Mouse (Mus musculus) neural tube, embryonic 12.5 days (tissue): ENCODE results near the gene Rela. TPM values are rescaled to one million over a fixed set of nuclear protein-coding genes. Genes with fewer than 3 reads are reported as not detected.

Experiments
- ATAC-seq: fragments of 200-750 bp; cut with Nextera tagmentation; 2 replicates; pipeline ENCODE4 v1.8.0; 2017; ENCODE audit warnings: low read depth, mild to moderate bottlenecking, moderate TSS enrichment, moderate library complexity; ENCODE audit not compliant: low FRiP score
- H3K27ac ChIP-seq: fragments of 300-500 bp; sonication (generic); 2 replicates; pipeline ENCODE4 v1.5.1; 2016
- H3K27me3 ChIP-seq: fragments of 300-500 bp; sonication (generic); replicated peaks from 2 replicates; pipeline ENCODE4 v1.6.1; 2016; ENCODE audit warnings: mild to moderate bottlenecking
- H3K36me3 ChIP-seq: fragments of 300-500 bp; sonication (generic); 2 replicates; pipeline ENCODE4 v1.6.1; 2016; ENCODE audit warnings: mild to moderate bottlenecking
- H3K4me1 ChIP-seq: fragments of 300-500 bp; sonication (generic); 2 replicates; pipeline ENCODE4 v1.6.1; 2016
- H3K4me2 ChIP-seq: fragments of 300-500 bp; sonication (generic); replicated peaks from 2 replicates; pipeline ENCODE4 v1.6.1; 2016; ENCODE audit warnings: mild to moderate bottlenecking
- H3K4me3 ChIP-seq: fragments of 300-500 bp; sonication (generic); 2 replicates; pipeline ENCODE4 v1.5.1; 2016
- H3K9ac ChIP-seq: fragments of 300-500 bp; sonication (generic); 2 replicates; pipeline ENCODE4 v1.6.1; 2016; ENCODE audit warnings: mild to moderate bottlenecking
- H3K9me3 ChIP-seq: fragments of 300-500 bp; sonication (generic); 2 replicates; pipeline ENCODE4 v1.6.1; 2016; ENCODE audit warnings: mild to moderate bottlenecking
- WGBS: fragments of 180-500 bp; shearing (Covaris S2); methylation state at CpG from one replicate; pipeline ENCODE4 v1.1.7; 2016; 5-methylcytosine and 5-hydroxymethylcytosine counted together
- polyA plus RNA-seq: library from polyadenylated mRNA; unstranded; fragments of >200 nt; fragmentation: Nextera tagmentation; extraction: Ambion mirVana; gene quantifications from 2 replicates; pipeline ENCODE4 v1.2.1, GENCODE M21; 2016

Rela gene
- 34.7 and 36.7 TPM in 2 replicates for polyA plus RNA-seq

- Histone ChIP-seq H3K36me3 (peaks cover 31% of the 10 kb centered on the region), H3K4me3 (peak within 1 kb of the TSS; percentile 84), H3K27ac (peak within 1 kb of the TSS; percentile 80), H3K9me3 (no peaks in the 10 kb centered on the region), H3K4me1 (peaks cover 15% of the 10 kb centered on the region), H3K4me2 (peak within 1 kb of the TSS; percentile 79), H3K27me3 (no peaks in the 10 kb centered on the region), H3K9ac (peak within 1 kb of the TSS; percentile 75)
- peak; percentile 80 for ATAC-seq
- under 1% methylated on average over 108 of the region's 109 CpGs for WGBS
Measured at GRCm38 (mm10) chr19:5637069-5638047, at the start of gene Rela. Gene Rela (plus strand): TSS chr19:5637483.

- Histone ChIP-seq H3K27me3 (no peaks in the 10 kb centered on the region; the same call in 1 of the 2 replicates), H3K9ac (no peak overlapping the region), H3K4me3 (no peak overlapping the region), H3K4me1 (no peaks in the 10 kb centered on the region), H3K36me3 (no peaks in the 10 kb centered on the region), H3K4me2 (no peak overlapping the region), H3K27ac (no peak overlapping the region), H3K9me3 (no peaks in the 10 kb centered on the region)
- WGBS = 78% methylated on average over 9 of the region's 9 CpGs
- no peak for ATAC-seq
Measured at GRCm38 (mm10) chr19:5589159-5589558, 48.1 kb upstream of the Rela start.

GRCm38 (mm10) chr19:5591888-5592287 lies 45.4 kb upstream of the Rela start:
- WGBS = 87% methylated on average over 6 of the region's 6 CpGs
- H3K4me1 ChIP-seq = no peaks in the 10 kb centered on the region
- H3K4me2 ChIP-seq = no peak overlapping the region
- no peaks in the 10 kb centered on the region for H3K36me3 ChIP-seq
- no peak overlapping the region for H3K27ac ChIP-seq
- no peak overlapping the region for H3K4me3 ChIP-seq
- H3K27me3 ChIP-seq = no peaks in the 10 kb centered on the region
- H3K9ac ChIP-seq = no peak overlapping the region
- ATAC-seq = no peak
- no peaks in the 10 kb centered on the region for H3K9me3 ChIP-seq

GRCm38 (mm10) chr19:5599224-5599623 lies 38.1 kb upstream of the Rela start:
- WGBS = 78% methylated on average over 4 of the region's 4 CpGs
- Histone ChIP-seq H3K4me3 (no peak overlapping the region), H3K4me1 (peaks cover 17% of the 10 kb centered on the region), H3K27me3 (no peaks in the 10 kb centered on the region), H3K27ac (no peak overlapping the region), H3K4me2 (no peak overlapping the region), H3K9me3 (no peaks in the 10 kb centered on the region), H3K36me3 (peaks cover 14% of the 10 kb centered on the region), H3K9ac (no peak overlapping the region)
- no peak for ATAC-seq

DNA sequence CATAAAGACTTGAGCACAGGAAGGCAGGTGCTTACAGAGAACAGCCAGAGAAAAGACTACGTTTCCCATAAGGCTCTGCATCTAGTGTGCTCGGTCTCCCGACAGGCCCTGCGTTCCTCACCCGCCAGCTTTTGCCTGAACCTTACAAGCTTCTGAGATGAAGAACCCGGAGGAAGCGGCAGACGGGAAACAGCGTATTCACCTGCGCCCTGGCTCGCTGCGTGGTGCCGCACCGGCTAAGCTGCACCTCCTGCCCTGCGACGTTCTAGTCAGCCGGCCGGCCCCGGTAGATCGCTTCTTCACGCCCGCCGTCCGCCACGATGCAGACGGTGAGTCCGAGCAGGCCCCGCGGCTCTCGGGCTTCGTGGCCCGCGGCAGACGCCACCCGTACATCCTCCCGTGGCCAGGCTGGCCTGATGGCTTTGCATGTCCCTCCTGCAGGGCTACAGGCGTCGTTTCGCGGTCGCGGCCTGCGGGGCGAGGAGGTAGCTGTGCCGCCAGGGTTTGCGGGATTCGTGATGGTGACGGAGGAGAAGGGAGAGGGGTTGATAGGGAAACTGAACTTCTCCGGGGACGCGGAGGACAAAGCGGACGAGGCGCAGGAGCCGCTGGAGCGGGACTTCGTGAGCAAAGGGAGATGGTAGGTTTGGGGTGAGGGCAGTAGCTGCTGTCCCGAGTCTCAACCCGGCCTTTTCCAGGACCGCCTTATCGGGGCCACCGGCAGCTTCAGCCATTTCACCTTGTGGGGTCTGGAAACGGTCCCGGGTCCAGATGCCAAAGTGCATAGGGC lies 35.3 kb upstream of the Rela start, which contains the start of gene Rnaseh2c:
Rnaseh2c (plus strand) TSS at position 122 of the 790 bp plus-strand sequence.
- Histone ChIP-seq H3K27me3 (no peaks in the 10 kb centered on the region), H3K4me3 (peak within 1 kb of the TSS; percentile 87), H3K4me2 (peak within 1 kb of the TSS; percentile 88), H3K4me1 (peaks cover 17% of the 10 kb centered on the region), H3K9me3 (no peaks in the 10 kb centered on the region), H3K9ac (peak within 1 kb of the TSS; percentile 94), H3K27ac (peak within 1 kb of the TSS; percentile 67), H3K36me3 (peaks cover 41% of the 10 kb centered on the region)
- WGBS = under 1% methylated on average over 64 of the region's 64 CpGs
- peak; percentile 88 for ATAC-seq

DNA sequence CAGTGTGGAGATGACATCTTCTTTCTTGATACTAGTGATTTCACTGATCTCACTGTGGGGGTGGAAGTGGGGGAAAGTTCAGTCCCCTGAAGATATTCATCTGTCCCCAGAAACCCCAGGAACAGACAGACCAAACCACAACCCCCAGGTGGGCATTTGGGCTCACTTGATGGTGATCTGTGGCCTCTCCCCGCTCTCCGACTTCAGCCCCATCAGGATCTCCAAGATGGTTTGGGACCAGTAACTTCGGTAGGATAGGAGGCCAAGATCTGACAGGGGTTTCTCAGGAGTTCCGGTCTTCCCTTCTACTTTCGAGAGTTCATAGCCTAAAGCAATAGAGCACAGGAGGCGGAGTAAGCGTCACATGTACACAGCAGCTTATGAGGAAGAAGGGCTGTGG lies 33.6 kb upstream of the Rela start:
- H3K27me3 ChIP-seq = no peaks in the 10 kb centered on the region
- no peak overlapping the region for H3K27ac ChIP-seq
- no peak for ATAC-seq
- H3K9me3 ChIP-seq = no peaks in the 10 kb centered on the region
- peaks cover 58% of the 10 kb centered on the region for H3K36me3 ChIP-seq
- no peak overlapping the region for H3K9ac ChIP-seq
- H3K4me3 ChIP-seq = peak overlapping the region; percentile 1; the same call in 1 of the 2 replicates
- H3K4me2 ChIP-seq = no peak overlapping the region
- peaks cover 24% of the 10 kb centered on the region for H3K4me1 ChIP-seq
- WGBS = 92% methylated on average over 7 of the region's 7 CpGs

DNA sequence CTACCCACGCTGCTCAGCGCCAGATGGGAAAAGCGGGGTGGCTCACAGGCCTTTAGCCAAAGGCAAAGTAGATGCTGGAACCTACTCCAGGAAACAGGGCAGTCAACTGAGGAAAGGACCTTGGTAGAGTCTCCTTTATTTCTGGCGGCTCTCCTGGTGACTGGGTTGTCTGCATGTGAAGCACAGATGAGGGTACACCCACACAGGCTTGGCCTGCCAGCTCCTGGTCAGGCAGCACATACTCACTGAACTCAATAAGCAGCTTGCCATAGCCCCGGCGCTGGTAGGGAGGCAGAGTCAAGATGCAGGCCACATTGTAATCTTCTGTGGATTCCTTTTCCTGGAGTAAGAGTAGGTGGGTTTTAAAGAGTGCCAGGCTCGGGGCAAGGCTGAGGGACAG lies 32.2 kb upstream of the Rela start:
- Histone ChIP-seq H3K9ac (no peak overlapping the region), H3K4me1 (peaks cover 32% of the 10 kb centered on the region), H3K9me3 (no peaks in the 10 kb centered on the region), H3K4me2 (no peak overlapping the region), H3K4me3 (no peak overlapping the region), H3K27me3 (no peaks in the 10 kb centered on the region), H3K36me3 (peaks cover 61% of the 10 kb centered on the region), H3K27ac (no peak overlapping the region)
- 96% methylated on average over 7 of the region's 7 CpGs for WGBS
- ATAC-seq = no peak

DNA sequence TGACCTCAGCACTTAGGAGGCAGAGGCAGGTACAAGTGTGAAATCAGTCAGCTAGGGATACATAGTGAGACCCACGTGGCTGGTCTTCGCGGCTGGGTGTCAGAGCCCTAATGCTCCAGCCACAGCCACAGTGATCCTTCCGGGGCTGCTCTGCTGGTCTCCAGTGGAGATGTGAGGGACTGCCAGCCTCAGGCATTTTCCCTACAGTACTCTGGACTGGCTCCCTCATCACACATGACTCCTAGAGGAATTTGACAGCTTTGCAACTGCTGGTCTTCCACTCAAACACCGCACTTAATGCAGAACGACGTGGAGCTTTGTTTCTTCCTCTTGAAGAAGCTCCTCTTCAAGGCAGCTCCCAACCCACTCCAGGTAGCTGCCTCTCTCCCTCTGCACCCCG lies 31.1 kb upstream of the Rela start:
- WGBS = 89% methylated on average over 8 of the region's 8 CpGs
- peaks cover 61% of the 10 kb centered on the region for H3K36me3 ChIP-seq
- no peak for ATAC-seq
- H3K9me3 ChIP-seq = no peaks in the 10 kb centered on the region
- H3K4me2 ChIP-seq = no peak overlapping the region
- H3K27me3 ChIP-seq = no peaks in the 10 kb centered on the region
- H3K9ac ChIP-seq = peak overlapping the region; percentile 14; the same call in 1 of the 2 replicates
- no peak overlapping the region for H3K4me3 ChIP-seq
- peaks cover 38% of the 10 kb centered on the region for H3K4me1 ChIP-seq
- H3K27ac ChIP-seq = no peak overlapping the region

- Histone ChIP-seq H3K4me2 (peak overlapping the region; percentile 79; the same call in 1 of the 2 replicates), H3K4me1 (peaks cover 33% of the 10 kb centered on the region), H3K9me3 (no peaks in the 10 kb centered on the region), H3K4me3 (no peak overlapping the region), H3K27ac (no peak overlapping the region), H3K27me3 (no peaks in the 10 kb centered on the region), H3K36me3 (peaks cover 60% of the 10 kb centered on the region), H3K9ac (no peak overlapping the region)
- no peak for ATAC-seq
- 95% methylated on average over 26 of the region's 26 CpGs for WGBS
Measured at GRCm38 (mm10) chr19:5607705-5608410, 29.4 kb upstream of the Rela start.

- no peak for ATAC-seq
- WGBS = 97% methylated on average over 13 of the region's 13 CpGs
- Histone ChIP-seq H3K9ac (peak overlapping the region; percentile 75), H3K4me1 (peaks cover 24% of the 10 kb centered on the region), H3K4me3 (peak overlapping the region; percentile 63), H3K9me3 (no peaks in the 10 kb centered on the region), H3K27me3 (no peaks in the 10 kb centered on the region), H3K4me2 (peak overlapping the region; percentile 79), H3K27ac (no peak overlapping the region), H3K36me3 (peaks cover 52% of the 10 kb centered on the region)
Measured at GRCm38 (mm10) chr19:5608707-5609106, 28.6 kb upstream of the Rela start.

DNA sequence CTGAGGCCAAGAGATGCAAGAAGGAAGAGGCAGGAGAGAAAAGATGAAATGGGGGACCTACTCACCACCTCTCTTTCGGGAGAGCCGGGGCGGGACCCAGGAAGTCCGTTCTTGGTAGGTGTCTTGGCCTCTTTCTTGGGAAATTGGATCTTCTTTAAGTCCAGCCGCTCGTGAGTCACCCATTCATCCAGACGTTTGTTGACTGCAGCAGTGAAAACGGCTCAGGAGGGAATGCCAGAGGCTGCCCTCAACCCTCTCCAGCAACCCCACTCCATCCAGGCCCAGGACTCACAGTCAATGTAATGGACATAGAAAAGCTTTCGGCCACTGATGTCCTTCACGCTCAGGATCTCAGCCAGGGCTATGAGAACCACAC lies 28.1 kb upstream of the Rela start:
- Histone ChIP-seq H3K9ac (peak overlapping the region; percentile 75), H3K36me3 (peaks cover 47% of the 10 kb centered on the region), H3K27me3 (no peaks in the 10 kb centered on the region), H3K4me2 (peak overlapping the region; percentile 79), H3K9me3 (no peaks in the 10 kb centered on the region), H3K4me1 (peaks cover 21% of the 10 kb centered on the region), H3K27ac (peak overlapping the region; percentile 93; the same call in 1 of the 2 replicates), H3K4me3 (peak overlapping the region; percentile 63)
- 68% methylated on average over 10 of the region's 10 CpGs for WGBS
- no peak for ATAC-seq
